Mouse (Mus musculus) spleen, adult 2 months (tissue): ENCODE measurements around the gene Ppif.

ENCODE experiments used
- CTCF ChIP-seq: fragments of 200-500 bp; IDR thresholded peaks from 2 replicates; pipeline ENCODE4 v1.5.1; 2011; ENCODE audit warnings: mild to moderate bottlenecking, inconsistent platforms; ENCODE audit not compliant: insufficient read depth, insufficient read length, insufficient replicate concordance; ENCODE audit errors: extremely low read depth
- POLR2A ChIP-seq: fragments of 200-500 bp; IDR thresholded peaks from 2 replicates; pipeline ENCODE4 v1.6.1; 2011; ENCODE audit warnings: low read depth, low read length, inconsistent platforms

GRCm38 (mm10) chr14:25708917-25709316 lies 15.0 kb downstream of the Ppif start:
- no peak for TF ChIP-seq POLR2A
- no peak for TF ChIP-seq CTCF
